ENCODE assay signal across 10 mouse cellular contexts in the genomic region with DNA sequence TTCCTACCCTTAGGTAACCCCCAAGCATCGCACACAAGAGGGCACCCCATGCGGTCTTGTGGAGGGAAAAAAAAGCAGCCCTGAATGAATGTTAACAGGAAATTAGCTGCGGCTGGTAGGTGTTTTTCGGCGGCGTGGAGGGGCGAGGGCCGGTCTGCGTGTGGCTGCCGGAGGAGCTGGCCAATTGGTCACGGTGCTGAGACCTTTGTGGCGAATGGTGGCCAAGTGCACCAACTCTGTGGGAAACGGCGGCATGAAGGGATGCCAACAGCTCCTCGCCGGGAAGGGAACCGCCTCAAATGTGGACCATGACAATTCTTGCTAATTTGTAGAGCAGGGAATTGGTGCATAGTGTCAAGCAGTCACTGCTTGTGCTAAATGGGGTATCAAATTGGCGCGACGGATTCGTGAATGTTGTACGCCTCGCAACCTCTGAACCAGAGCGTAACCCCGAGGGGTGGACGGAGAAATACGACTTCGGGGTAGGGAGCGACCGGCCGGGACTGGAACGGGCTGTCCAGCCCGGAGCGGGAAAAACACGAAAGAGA. TPM values are rescaled to one million over a fixed set of nuclear protein-coding genes. Genes with fewer than 3 reads are reported as not detected.
DNase-seq lines count a peak whose midpoint lies in the region; ATAC-seq and TF ChIP-seq lines count a peak whose summit lies in the region.
"Had no signal": no experiment of that assay in that cellular context is flagged by ENCODE, and none has a peak within 500 bp of the region (broad histone marks: within the 10 kb centered on the region; RNA-seq: fewer than 3 reads in every experiment).

No protein-coding gene starts in this region.

- DNase-seq in adrenal gland, adult 2 months, result peak; percentile 6
- DNase-seq in adrenal gland, postnatal 36 days, result no peak
- peak; percentile 6 for DNase-seq in lung, postnatal 10 days
- DNase-seq in lung, adult 2 months, result no peak
- DNase-seq in limb, embryonic 11.5 days (ENCODE audit: low spot score), result peak; percentile 66
- peak; percentile 37 for DNase-seq in splenic B cell, adult 2 months (ENCODE audit: low read depth, low spot score)
- no peak for DNase-seq in right cerebral cortex, postnatal 36 days (ENCODE audit: low spot score in 2 of 2)
- no peak for DNase-seq in urinary bladder, postnatal 14 days (ENCODE audit: low spot score)

- no peak overlapping the region for H3K27ac ChIP-seq in limb, embryonic 11.5 days (replicated peaks; ENCODE audit: low read depth, low read length)

- WGBS in lung, adult 2 months, result 2% methylated on average over 35 of the region's 35 CpGs
- WGBS in limb, embryonic 11.5 days, result under 1% methylated on average over 35 of the region's 35 CpGs

- TF ChIP-seq POLR2A in lung, adult 2 months (IDR thresholded peaks at IDR 0.05; ENCODE audit: borderline replicate concordance, extremely low read depth, low read depth, low read length), result no peak

- peaks cover 11% of the 10 kb centered on the region for H3K4me1 ChIP-seq in lung, adult 2 months (ENCODE audit: control insufficient read depth, insufficient read depth, low read length)
- H3K4me1 ChIP-seq in limb, embryonic 11.5 days (ENCODE audit: control insufficient read depth, insufficient read depth, low read length), result no peaks in the 10 kb centered on the region; the same call in none of the 2 replicates

- H3K4me2 ChIP-seq in limb, embryonic 11.5 days (ENCODE audit: low read depth, severe bottlenecking), result no peak overlapping the region

- peaks cover 88% of the 10 kb centered on the region for H3K27me3 ChIP-seq in limb, embryonic 11.5 days (ENCODE audit: control insufficient read depth, insufficient read depth, low read length)
- no peaks in the 10 kb centered on the region; the same call in none of the 2 replicates for H3K27me3 ChIP-seq in splenic B cell, adult 2 months (ENCODE audit: control insufficient read depth, insufficient read depth, low read length, poor library complexity, severe bottlenecking)

- no peak for TF ChIP-seq CTCF in lung, adult 2 months (IDR thresholded peaks at IDR 0.05; ENCODE audit: insufficient read depth, low read length)

- no peak overlapping the region for H3K4me3 ChIP-seq in lung, adult 2 months (replicated peaks; ENCODE audit: extremely low read depth, low read depth, low read length)
- H3K4me3 ChIP-seq in limb, embryonic 11.5 days (ENCODE audit: low read depth, low read length), result no peak overlapping the region

- ATAC-seq in limb, embryonic 11.5 days (ENCODE audit: insufficient number of reproducible peaks, low FRiP score, low TSS enrichment, low read depth), result no peak

- no peak overlapping the region for H3K9ac ChIP-seq in limb, embryonic 11.5 days (ENCODE audit: low read length)

- H3K36me3 ChIP-seq in limb, embryonic 11.5 days (ENCODE audit: control insufficient read depth, insufficient read depth, low read length), result no peaks in the 10 kb centered on the region
- H3K36me3 ChIP-seq in splenic B cell, adult 2 months (ENCODE audit: control insufficient read depth, insufficient read depth, low read length, poor library complexity, severe bottlenecking), result no peaks in the 10 kb centered on the region

- no peaks in the 10 kb centered on the region for H3K9me3 ChIP-seq in limb, embryonic 11.5 days (ENCODE audit: control insufficient read depth, low read length)

RNA-seq across cellular contexts. Expression of gene Dbx1, which starts 1.5 kb away (rescaled TPM):
- total RNA-seq in adrenal gland, adult 2 months (2021), result not detected
- polyA plus RNA-seq in adrenal gland, adult 2 months (2012; rRNA removed), result not detected in 2 replicates
- not detected for total RNA-seq in adrenal gland, postnatal 36 days (2021)
- not detected in 2 replicates for polyA plus RNA-seq in lung, adult 2 months (2012; rRNA removed)
- polyA plus RNA-seq in limb, embryonic 11.5 days (2014; fragmentation: Nextera tagmentation; extraction: Ambion mirVana), result not detected in 2 replicates
- polyA plus RNA-seq: gonadal fat pad, adult 2 months; myocyte had no signal

Comparison
In these comparisons a context has a peak if more than half of its experiments do, and no peak if none do; other contexts are left out.
1. DNase-seq: peak in adrenal gland, adult 2 months (single experiment), lung, postnatal 10 days (single experiment), limb, embryonic 11.5 days (single experiment) and splenic B cell, adult 2 months (single experiment); none in adrenal gland, postnatal 36 days (0 of 2), lung, adult 2 months (single experiment), right cerebral cortex, postnatal 36 days (0 of 2) and urinary bladder, postnatal 14 days (single experiment).